Mouse (Mus musculus): ENCODE measurements at regions not wholly inside any gene's neighbourhood (a gene's known extent, or its start where the extent isn't known, plus 50 kb on each side); places are given as distances from the start of the nearest gene placed in this dataset.

DNA sequence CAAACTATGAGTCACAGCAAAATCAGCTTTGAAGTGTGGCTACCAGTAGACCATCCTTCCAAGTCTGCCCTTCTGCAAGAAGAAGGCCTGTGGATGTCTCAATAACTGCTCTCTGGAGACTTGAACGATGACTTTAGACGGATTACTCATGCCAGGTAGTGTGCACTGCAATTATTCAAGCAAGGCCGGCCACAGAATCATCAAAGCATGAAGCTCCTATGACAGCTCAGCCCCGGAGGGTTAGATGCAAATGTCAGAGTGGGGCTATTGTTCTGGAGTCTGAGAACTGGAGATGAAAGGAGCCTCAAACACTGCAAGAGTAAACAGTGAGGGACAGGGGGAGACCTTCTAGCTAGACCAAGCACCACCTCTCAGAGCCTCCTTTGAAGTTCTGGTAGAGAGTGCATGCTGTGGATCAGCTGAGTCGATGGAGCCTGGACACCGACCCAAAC, 173.8 kb upstream of the Dmrta1 start:
- in situ Hi-C loops (cut with MboI), result loop anchor here (25.0 kb wide), 1 partner anchor 368 kb away; the partner anchor contains the start of gene Mtap

DNA sequence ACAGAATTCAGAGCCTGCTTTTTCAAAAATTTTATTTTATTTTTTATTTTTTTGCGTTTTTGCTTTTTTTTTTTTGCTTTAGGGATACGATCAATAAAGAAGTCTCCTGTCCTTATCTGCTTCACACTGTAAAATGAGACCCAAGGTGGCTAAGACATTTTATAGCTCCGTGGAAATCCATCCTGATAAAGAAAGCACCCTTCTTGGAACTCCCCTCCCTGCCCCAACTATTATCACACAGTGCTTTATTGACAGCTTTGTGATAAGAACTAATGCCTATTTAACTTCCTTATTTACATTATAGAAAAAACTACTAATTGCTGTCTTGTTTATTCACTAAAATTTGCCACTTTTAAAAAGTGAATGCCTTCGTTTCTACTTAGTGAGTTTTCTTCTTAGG, 179.0 kb upstream of the Dmrta1 start:
- in situ Hi-C loops (cut with MboI), result loop anchor here (25.0 kb wide), 1 partner anchor 363 kb away; the partner anchor contains the start of gene Mtap

DNA sequence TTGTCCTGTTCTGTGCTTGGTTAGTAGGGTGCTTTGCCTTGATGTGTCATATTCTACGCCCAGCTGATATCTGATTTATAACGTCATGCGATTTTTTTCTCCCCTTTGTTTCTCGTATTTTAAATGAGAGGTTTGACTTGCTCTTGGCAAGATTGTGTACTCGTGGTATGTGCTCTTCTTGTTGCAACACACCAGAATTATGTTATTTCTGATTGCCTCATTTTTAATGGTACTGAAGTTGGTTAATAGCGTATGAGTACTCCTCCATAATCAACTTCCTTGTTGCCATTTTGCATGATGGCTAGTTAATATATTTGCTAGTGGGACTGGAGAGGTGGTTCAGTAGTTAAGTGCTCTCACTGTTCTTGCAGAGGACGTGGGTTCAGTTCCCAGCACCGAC, 180.1 kb upstream of the Cdkn2b start:
- in situ Hi-C loops (cut with MboI), result no loop called here

DNA sequence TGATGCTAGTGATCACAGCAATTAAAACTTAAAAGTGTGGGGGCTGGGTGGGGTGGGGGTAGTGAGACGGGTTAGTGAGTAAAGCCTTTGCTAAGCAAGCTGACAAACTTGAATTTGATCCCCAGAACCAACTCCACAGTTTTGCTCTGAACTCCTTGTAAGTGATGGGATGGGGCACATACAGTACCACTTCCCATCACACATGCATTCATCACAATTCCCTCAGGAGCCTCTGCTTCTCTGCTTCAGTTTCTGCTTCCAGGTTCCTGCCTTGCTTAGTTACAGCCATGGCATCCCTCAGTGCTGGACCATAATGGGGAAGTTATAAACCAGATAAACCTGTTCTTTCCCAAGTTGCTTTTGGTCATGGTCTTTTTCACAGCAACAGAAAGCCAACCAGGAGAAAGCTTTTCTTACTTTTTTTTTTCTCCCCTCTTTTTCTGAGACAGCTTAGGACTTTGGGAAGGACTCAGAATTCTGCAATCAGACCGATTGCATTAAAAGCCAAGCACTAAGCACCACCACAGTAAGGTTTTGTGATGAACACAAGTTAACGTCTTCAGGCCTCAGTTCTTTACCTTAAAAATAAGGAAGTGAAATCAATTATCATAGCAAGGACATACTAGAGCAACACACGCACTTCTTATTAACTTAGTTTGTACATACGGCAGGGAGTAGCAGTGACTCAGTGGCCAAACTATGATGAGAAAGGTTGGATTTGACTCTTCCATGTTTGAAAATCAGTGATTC, 176.8 kb upstream of the Cdkn2b start:
- in situ Hi-C loops (cut with MboI), result no loop called here

DNA sequence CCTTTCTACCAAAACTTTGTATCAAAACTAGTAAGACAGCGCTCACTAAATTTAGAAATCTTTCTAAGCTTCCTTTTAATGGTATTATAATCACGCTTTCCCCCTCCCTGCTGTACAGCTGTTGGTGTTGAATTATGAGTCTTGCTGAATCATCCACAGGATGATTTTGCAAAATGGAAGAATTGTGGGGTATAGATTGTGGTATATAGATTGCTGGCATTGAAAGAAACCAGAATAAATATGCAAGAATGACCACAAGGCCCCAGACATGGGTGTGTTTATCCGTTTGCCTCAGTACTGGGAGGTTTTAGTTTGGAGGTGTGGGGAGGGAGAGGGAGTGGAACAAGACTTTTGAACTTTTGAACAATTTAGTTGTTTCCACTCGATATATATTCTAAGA, 176.1 kb upstream of the Cdkn2b start:
- in situ Hi-C loops (cut with MboI), result no loop called here

DNA sequence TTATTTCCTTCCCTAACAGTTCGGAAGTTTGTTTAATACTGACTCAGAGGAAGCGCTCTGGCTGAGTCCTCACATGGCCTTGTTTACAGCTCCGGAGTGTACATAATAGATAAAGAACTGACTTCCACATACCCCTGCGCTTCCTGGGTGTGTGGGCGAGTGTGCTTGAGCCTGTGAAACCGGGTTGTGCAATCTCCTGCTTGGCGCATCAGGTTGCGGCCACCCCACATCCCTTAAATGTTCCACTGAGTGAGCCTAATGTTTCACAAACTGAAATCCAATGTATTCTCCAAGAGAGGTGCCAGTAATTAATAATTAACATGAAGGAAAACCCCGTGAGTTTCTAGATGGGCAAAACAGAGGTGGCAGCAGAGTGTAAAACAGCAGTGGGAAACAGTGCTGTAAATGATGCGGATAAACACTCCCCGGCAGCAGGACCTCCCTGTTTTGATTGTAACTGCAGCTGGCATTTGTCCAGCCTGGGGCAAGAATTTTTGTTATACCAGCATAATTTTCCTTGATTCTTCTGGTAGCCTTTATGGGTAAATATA, 175.2 kb upstream of the Cdkn2b start:
- in situ Hi-C loops (cut with MboI), result no loop called here

DNA sequence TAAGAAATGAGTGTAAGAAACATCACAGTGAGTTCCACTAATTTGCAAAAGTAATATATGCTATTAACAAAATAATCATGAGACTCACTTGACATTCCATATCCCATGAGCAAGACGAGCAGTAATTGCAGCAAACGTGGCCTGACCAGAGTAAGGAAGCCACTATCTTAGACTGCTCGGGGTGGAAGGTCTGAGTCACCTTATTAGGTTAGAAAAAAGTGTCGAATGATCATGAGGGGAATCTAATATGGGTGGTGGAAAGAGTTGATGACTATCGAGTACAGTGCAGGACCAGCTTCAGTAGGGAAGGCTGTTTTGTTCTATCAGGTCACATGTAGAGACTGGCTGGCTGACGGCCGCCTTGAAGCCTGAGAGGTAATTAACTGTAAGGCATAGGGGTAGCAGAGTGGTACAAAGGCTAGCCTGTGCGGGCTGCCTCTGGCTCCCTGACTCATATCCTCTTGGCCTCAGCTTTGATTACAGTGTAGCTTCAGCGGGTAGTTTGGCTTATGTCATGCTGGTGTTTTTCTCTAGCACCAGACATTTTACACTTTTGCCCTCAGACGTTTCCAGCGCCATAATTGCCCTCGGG, 167.9 kb upstream of the Cdkn2b start:
- in situ Hi-C loops (cut with MboI), result no loop called here

DNA sequence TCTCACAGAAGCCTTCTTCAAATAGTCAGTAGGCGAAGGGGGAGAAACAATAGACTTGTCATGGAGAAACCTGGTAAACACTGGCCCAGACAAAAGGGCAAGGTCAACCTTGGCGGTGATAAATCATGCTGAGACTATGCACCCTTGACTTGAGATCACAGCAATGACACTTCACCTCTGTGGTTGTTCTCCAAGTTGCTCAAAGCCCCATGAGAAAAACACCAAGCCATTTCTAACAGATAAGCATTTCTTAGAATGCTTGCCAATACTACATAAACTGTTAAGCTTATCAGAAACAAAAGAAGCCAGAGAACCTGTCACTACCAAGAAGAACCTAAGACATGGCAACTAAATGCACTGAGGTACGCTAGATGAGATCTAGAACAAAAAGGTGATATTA, 165.0 kb upstream of the Cdkn2b start:
- in situ Hi-C loops (cut with MboI), result no loop called here

DNA sequence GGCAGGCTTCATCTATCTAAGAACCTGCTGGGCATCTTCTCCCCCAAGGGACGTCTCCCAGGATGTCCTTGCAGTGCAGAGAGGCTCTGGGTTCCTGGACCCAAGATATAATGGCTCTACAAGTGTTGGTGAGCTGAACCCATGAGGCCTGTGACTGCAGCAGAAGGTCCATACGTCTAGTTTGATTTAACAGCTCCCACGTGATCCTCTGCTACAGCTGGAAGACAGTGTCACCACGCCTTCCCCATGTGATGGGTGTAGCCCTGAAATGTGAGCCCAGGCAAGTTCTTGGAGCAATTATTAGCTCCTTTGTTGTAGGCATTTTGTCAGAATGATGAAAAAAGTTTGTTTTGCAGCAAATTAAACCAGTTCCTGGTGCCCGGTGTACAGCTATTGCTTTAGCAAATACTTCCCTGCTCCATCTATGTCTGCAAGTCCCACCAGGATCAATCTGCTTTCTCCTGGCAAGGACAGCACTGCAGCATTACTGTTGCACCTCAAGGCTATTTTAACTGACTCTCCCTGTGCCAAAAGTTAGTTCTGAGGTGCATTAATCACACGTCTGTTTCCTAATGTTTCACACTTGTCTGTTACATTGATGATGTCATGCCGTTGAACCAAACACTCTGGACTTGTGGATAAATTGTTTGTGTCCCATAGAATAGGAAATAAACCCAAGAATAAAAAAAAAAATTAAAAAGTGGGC, 164.2 kb upstream of the Cdkn2b start:
- in situ Hi-C loops (cut with MboI), result no loop called here

DNA sequence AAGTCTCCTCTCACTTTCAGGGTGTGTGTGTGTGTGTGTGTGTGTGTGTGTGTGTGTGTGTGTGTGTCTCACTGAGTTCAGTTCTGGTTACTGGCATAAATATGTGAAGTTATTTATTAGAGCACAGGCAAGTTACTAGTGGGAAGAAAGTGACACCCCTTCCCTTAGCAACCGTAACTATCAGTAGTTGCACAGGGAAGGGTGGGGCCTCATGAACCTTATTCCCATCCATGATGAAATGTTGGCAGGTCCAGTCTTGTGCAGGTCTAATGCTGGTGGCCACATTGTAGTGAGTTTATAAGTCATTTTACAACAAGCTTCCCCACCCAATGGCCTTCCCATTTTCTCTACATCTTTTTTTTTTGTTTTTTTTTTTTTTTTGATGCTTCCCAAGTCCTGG, 160.6 kb upstream of the Cdkn2b start:
- in situ Hi-C loops (cut with MboI), result no loop called here

DNA sequence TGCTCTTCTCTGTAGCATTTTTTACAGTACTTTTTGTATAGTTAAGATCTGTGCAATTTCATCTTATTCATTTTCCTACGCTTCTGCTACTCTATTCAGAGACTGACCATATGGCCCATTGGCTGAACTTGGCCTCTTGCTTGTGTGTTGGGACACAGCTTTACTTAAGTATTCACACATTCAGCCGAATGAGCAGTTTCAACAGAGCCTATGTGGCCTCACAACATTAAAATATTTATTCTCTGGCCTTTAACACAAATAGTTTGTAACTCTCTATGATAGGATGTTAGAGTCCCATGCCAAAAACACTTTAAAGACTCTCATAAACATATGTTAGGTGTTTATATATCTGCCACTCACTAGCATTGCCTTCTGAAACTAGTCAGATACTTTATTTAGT, 159.9 kb upstream of the Cdkn2b start:
- in situ Hi-C loops (cut with MboI), result no loop called here

DNA sequence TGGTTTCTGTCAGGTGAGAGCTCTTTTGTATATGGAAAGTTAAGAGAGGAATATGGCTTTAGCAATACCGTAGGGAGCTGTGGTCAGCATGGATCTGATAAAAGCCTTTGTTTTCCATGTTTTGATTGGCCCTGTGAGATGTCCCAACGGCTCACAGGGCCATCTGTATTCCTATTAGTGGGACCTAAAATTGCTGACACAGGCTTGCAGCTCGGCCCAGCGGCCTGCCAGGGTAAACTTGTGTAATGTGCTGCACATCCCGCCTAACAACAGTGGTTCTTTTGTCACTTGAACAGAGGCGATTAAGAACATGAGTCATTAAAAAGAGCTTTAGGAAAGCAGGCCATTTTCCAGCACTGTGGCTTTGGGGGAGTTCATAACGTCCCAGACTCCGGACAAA, 159.0 kb upstream of the Cdkn2b start:
- in situ Hi-C loops (cut with MboI), result no loop called here

DNA sequence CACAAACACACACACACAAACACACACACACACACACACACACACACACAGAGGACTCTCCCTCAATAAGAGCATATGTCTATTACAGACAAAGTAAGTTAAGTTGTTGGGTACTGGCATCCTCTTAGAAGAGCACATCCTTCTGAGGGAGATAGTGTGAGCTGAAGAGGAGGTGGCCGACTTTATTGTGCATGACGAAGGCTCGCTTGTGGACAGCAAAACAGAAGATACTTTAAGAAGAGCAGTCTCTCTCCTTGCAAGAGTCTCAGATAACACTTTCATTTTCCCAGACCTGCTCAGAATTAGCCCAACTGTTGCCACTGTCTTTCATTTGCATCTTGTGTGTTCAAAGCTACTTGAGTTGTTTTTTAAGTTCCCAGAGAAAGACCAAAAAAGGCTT, 158.6 kb upstream of the Cdkn2b start:
- in situ Hi-C loops (cut with MboI), result no loop called here

DNA sequence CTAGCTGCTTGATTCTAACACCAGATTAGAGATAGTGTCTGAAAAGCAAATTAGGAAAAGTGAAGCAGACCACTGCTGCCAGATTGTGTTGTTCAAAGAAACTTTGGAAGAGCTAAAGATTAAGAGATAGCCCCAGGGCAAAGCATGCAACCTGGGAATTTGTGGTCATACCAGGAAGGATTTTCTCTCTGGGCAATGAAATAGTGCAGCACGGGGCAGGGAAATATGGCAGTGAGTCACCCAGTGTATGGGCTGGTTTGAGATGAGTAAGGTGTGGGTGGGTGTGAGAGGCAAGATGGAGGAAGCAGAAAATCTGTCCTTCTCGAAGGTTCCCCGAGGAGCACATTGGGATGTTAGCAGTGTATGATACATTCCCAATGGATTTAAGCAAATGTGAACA, 155.9 kb upstream of the Cdkn2b start:
- in situ Hi-C loops (cut with MboI), result no loop called here

DNA sequence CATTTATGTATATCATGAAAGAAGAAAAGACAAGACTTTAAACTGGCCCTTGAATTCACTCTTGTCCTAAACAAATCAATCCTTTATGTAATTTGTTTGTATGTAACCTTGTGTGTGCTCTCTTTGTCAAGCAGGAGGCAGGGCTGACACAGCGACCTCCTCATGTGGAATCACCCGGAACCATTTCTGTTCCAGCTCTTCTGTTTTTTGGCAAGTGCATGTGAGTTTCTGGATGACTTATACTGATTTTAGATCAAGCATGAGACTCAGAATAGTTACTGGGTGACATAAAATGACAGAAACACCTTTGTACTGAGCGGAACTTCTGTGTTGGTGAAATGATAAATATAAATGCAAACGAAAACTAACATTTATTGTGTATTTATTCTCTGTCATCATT, 152.3 kb upstream of the Cdkn2b start:
- in situ Hi-C loops (cut with MboI), result no loop called here

DNA sequence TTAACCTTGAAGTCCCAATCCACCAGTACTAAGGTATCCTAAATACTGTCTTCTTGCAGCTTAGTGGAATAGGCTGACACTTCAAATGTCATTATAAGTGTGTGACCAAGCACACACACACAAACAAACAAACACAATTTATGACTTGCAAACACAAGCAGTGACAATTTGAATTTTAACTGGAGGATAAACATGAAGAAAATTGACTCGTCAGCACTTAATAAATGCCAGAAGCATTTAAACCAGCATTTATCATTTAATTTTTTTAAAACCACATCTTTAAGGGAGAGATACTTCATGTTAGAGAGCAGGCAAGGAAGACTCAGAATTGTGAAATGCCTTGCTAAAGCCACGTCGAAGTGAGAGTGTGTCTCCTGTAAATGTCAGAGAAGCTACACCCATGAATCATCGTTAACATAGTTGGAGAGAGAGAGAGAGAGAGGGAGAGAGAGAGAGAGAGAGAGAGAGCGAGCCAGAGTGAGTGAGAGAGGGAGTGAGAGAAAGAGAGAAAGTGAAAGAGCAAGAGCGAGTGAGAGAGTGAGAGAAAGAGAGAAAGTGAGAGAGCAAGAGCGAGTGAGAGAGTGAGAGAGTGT, 149.4 kb upstream of the Cdkn2b start:
- in situ Hi-C loops (cut with MboI), result no loop called here

DNA sequence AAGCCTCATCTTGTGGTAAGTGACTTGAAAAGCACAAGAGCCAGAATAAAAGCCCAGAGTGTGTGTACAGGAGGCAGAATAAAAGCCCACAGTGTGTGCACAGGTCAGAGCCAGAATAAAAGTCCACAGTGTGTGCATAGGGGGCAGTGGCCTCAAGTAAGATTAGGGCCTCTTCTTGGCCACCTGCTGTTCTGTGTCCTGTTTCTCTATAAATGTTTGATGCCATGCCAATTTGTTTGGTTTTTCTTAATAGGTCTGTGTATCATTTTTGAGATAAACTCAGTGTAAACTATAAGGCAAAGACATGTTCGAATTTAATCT, 148.5 kb upstream of the Cdkn2b start:
- in situ Hi-C loops (cut with MboI), result no loop called here

DNA sequence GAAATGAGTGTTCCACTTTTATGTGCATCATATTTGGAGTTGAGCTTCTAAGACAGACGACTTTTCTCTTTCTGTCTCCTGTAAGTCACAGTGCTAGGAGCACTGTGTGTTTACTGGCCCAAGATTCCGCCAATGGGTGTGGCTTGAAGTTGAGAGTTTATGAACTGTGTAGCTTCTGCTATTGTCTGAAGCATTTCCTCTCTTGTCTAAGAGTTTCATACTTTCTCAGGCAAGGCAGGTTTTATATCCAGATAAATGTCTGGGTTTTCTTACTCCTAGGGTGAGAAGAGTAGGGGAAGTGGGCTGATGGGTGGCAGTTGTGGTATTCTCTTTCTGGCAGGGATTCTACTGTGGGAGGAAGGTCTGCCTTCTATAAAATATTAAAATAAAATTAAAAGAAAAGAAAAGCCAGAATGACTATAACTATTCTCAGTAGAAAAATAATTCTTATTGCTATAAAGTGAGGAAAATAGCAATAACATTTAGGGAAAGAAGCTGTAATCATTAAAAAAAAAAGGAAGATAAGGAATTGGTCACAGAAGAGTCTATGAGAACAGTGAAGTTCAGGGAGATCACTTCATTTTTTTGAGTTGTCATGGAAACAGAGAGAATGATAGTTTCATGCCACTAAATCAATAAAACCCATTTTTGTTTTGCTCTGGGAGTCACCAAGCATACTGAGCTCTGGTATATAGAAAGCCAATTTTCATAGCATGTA, 147.9 kb upstream of the Cdkn2b start:
- in situ Hi-C loops (cut with MboI), result no loop called here

DNA sequence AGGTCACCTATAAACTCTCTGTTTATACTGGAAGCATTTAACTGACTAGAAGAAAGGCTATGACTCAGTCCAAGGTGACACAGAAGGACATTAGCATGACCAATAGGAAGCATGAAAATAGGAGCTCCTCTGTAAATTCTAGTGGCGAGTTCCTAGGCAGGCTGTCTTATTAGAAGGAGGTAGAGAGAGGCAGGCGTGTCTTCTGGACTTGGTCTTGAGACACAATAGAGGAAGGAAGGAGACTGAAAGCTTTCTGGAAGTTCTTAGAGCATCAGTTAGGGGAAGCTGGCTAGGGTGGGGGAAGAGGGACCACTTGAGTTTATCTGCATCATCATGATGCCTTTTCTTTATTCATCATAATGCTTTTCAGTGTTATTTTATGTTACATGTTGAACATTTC, 147.0 kb upstream of the Cdkn2b start:
- in situ Hi-C loops (cut with MboI), result no loop called here

DNA sequence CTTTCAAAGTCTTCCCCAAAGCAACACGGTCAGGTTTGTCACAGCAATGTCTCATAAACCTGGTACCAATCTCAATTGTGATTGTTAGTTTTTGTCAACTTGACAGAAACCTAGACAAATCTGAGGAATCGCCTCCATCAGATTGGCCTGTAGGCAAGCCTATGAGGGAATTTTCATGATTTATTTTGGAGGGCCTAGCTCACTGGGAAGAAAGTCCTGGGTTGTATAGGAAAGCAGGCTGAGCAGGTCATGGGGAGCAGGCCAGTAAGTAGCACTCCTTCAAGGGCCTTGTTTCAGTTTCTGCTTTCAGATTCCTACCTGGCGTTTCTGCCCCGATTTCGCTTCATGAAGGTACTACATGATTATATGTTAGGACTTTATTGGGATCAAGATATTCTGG, 144.1 kb upstream of the Cdkn2b start:
- in situ Hi-C loops (cut with MboI), result no loop called here

DNA sequence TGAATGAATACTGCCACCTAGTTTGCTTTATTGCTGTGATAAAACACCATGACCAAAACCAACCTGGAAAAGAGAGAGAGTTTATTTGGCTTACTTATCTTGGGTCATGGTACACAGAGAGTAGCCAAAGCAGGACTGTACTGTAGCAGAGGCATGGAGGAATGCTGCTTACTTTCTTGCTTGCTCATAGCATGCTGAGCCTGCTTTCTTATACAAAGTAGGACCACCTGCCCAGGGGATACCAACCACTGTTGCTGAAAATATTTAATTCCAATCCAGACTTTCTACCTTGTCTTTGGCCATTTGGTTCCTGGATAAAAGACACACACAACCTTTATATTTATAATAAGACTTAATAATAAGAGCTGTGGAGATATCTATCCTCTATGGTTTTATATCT, 142.2 kb upstream of the Cdkn2b start:
- in situ Hi-C loops (cut with MboI), result no loop called here

DNA sequence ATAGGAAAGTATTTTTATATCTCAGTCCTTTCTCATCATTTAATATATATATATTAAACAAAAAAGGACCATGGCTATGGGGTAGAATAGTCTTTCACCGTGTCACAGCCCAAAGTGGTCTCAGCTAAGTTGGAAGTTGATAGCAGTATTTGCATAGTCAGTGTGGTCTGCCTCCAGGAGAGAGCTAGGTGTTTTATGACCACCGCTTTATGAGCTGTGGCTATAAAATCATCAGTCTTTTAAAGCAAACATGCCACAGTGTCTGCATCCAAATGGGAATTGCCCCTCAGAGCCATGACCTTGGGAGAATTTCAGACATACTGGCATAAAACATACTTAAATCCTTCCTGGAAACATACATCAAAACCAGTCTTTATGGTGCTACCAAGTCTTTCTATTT, 140.9 kb upstream of the Cdkn2b start:
- in situ Hi-C loops (cut with MboI), result no loop called here
